Mouse (Mus musculus): ENCODE data around the gene Fosb.
A peak's percentile ranks its signal among the peaks of the same experiment; 100 is the strongest.

Fosb gene

DNA sequence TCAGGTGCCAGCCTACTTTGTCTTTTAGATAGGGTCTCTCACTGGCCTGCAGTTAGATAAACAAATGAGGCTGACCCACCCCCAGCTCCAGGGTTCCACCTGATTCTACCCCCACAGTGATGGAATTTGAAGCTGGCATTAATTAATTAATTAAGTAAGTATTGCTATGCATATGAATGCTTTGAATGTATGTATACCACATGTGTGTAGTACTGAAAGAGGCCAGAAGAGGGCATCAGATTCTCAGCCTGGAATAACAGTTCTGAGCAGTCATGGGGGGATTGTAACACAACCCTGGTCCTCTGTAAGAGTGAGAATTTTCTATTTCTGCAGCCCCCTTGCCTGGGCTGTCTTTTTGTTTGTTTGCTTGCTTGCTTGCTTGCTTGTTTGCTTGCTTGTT lies 18.6 kb upstream of the Fosb start:
- DNase-seq: peak in 1 of 2 experiments; percentile 49

DNA sequence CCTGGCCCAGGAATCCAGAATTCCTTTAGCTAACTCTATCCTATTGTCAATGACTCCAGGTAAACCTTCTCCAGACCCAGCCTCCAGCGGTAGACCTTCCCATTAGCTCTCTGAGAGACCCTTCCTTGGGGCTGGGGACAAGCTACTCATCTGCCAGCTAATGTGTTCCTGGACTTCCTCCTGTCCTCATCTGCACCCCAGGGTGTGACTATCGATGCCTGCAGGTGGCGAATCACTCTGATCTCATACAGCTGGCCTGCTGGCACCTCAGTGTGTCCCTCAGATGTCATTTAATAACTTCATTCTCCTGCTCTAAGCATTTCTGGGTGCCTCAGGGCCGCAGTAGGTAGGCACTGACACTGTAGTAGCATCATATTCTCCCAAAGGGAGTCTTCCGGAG lies 17.9 kb upstream of the Fosb start:
- no peak for DNase-seq

DNA sequence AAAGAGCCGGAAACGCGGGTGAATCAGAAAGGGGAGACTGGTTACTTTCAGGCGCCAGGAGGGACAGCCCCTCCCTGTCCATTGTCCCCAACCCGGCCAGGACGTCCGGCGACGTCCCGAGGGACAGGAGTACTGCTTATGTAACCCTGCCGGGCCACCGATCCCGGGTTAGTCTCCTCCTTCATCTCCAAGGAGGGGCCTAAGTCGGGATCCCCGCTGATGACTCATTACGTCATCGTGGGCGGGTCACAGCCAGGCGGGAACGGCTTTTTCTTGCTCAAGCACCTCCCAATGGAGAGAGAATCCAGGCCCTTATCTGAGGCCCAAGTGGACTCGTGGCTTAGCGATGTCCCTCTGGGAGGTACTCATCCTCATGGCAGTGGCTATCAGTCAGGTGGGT lies 17.3 kb upstream of the Fosb start:
- DNase-seq: peak; percentile 80 to 84

DNA sequence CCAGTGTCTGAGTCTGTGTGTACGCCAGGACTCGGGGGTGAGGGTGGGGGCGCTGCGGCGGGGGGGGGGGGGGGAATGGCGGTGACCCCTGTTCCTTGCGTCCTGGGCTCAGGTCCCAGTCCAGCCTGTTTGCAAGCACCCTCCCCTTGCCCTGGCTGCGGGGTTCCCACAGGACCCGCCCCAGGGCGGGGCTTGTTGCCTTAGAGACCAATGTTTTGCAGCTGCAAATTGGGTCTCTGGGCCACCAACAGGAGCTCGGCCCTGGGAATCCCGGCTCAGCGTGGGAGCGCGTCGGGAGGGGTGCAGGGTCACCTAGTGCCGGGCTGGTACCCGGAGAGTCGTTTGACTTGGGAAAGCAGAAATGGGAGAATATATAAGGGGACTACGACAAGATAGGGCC lies 16.5 kb upstream of the Fosb start:
- DNase-seq: peak; percentile 59 to 79

DNA sequence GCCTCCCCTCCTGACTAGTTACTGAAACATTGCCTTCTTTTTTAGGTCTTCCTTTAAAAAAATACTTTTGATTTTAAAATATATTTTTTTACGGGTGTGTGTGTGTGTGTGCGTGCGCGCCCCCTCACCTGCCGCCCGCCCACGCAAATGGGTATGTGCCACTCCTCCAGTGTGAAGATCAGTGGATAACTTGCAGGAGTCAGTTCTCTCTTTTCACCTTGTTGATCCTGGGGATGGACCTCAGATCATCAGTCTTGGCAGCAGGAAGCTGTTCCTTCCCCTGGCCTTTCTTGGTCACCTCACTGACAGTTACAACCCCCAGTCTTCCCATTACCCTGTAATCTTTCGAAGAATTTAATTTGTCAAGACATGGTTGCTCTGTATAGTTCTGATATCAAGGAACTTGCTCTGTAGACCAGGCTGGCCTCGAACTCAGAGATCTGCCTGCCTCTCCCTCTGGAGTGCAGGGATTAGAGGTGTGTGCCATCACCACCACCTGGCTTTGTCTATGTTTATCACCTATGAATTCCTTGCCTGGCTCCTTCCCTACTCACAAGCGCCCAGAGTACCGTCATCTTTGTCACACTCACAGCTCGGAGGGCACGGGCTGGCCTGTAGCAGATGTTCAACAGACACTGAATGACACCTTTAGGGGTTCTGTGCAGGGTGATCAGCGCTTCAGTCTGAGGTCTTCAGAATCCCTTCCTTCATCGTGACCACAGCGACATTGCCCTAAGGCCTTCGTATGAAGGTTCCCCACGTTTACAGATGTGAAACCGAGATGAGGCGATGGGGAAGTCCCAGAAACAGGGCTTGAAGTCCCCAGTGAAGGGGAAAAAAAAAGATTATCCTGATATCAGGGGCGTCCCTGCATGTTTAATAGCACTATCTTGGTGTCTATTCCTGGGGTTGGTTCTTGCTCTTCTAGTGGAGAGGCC lies 15.7 kb upstream of the Fosb start:
- DNase-seq: no peak

DNA sequence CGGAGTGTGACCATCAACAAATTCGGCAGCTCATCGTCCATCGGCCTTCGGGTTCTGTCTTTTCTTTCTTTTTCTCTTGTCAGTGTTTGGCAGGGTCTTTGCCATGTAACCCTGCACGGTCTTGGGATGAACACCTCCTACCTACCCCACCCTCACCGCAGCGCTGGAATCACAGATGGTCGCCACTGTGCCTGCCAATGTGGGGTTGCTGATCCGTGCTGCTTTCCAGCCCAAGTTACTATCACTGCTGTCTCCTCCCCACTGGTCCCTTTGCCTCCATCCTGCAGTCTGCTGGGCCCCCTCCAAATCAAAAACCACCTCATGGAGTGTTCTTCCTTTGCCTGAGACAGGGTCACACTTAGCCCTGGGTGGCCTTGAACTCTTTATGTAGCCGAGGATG lies 14.4 kb upstream of the Fosb start:
- DNase-seq: peak in 1 of 2 experiments; percentile 58

DNA sequence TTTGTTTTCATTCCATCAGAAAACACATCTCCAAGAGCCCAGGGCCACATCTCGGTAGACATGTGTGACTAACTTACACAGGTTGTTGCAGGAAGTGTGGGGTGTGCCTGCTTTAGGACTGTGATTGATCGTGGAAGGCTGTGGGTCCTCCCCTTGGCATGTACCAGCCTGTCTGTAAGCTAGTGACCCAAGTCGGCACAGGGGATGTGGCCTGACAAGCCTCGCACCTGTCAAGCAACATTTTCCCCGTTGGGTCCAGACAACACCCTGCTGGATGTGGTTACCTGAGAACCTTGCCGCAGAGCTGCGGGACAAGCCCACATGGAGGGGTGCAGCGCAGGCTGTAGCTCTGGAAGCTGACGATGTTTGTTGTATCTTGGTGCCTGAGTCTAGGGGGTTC lies 12.6 kb upstream of the Fosb start:
- no peak for DNase-seq

DNA sequence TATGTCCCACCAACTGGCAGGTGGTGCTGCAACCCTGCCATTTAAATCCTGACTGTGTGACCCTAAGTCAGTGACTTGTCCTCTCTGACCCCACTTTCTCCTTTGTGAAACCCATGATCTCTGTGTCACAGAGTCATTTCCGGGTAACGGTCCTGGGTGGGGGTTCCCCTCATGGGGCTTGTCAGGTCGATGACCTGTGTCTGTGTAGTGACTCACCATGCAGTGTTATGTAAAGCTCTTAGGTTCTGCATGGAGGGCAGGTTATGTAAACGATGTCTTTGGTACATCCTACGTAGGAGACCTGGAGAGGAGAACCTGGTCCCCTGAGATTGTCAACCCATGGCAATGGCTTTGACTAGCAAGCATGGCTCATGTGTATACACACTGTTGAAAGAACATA lies 11.6 kb upstream of the Fosb start:
- no peak for DNase-seq

DNA sequence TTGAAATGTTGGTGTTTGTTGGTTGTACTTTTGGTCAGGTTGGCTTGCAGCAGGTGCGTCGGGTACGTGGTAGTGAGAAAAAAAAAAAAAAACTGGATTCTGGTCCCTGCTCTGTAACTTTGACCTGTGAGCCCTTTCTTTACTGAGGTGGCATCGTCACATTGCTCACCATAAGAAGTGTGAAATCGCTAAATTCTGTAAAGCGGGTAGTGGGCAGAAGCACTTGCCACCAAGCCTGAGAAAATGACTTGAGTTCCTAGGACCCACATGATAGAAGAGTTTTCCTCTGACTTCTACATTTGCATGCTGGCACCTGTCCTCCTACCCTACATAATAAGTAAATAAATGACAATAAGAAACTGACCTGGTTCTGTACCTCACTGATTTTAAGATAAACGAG lies 10.8 kb upstream of the Fosb start:
- DNase-seq: no peak

DNA sequence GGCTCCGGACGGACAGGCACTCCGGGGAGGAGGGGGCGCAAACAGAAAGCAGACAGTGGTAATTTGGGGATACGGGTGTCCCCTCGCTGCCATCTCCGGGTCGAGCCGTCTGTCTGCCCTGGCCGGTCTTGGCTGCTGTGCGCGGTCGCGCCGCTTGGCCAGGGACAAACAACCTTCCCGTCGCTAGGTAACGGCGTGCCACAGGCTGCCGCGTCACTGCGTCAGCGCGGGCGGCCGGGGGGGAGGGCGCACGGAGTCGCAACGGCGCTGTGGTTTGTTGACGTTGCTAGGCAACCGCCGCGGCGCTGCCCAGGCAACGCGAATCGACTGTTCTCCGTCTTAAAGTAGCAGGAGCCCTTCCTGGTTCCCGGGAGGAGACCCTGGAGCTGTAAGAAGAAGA lies 10.1 kb upstream of the Fosb start:
- DNase-seq: peak; percentile 97 to 98

DNA sequence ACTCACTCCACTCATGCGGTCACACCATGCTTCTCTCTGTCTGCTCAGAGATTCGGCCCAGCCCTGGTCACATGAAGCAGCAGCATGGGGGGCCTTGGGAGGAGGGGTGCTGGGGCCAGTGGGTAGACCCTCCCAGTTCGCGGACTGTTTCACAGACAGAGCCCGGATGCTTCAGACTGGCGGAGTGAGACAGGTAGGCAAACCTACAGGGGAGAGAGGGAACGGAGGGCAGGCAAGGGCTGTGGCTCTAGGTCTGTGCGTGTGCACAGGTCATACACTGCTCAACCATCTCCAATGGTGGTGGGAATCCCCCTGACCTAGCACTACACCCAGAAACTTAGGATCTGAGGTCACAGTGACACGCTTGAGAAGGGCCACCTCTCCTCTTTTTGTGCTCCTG lies 9.6 kb upstream of the Fosb start:
- peak; percentile 41 to 43 for DNase-seq

DNA sequence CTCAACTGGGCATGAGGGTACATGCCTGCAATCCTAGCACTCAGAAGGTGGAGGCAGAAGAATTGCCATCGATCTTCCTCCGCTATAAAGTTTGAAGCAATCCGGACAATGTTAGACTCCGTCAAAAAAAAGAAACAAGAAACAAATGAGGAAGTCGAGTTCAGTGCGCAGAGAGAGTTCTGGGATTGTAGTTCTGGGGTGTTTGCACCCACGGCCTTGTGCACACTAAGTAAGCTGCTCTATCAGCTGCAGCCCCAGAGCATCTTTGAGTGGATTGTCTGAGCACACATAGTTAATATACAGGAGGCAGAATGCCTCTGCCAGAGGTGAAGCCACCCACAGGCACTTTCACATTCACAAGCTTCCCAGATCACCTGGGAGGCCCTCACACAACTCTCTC lies 8.8 kb upstream of the Fosb start:
- DNase-seq: no peak

DNA sequence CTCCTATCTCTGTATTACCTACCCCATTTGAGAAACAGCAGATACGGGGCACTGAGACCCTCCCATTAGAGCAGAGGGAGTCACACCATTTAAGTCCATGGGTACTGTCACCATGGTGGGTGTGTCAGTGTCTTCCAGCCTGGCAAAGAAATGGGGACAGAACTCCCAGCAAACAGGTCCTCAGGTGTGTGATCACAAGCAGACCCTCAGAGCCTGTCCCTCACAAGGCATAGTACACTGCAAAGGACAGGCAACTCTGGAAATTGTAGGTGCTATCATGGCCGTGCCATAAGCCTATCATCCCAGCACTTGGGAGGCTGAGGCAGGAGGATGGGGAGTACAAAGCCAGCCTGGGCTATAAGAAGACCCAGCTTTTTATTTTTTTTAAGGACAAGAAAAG lies 8.3 kb upstream of the Fosb start:
- DNase-seq: no peak

DNA sequence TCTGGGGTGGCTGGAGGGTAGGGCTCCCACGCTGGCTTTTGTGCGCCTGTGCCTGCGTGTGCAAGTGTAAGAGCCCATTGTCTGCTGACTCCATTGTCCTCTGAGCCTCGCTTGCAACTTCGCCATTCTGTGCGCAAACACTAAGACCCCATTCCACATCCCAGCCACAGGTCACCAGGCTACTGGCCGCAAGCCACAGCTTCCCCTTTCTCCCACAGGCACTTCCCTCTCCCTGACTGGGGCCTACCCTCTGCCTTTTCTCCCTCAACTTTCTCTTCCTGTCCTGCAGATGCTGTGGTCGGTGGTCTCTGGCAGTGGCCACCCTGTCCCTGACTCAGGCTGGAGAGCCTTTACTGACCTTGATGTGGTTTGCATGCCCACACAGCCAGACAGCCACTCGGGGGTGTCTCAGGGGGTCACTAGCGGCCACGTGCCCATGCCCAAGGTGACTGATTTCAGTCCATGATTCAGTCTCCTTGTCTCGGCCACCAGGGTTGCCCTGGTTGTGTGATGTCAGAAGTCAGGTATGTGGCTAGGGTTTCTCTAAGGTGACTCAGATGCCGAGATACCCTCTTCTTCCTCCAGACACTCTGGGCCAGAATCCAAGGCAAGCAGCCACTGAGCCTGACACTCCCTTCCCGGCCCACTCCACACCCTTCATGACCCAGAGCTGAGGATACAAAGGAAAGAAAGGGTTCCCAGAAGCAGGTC lies 6.8 kb upstream of the Fosb start:
- no peak for DNase-seq

DNA sequence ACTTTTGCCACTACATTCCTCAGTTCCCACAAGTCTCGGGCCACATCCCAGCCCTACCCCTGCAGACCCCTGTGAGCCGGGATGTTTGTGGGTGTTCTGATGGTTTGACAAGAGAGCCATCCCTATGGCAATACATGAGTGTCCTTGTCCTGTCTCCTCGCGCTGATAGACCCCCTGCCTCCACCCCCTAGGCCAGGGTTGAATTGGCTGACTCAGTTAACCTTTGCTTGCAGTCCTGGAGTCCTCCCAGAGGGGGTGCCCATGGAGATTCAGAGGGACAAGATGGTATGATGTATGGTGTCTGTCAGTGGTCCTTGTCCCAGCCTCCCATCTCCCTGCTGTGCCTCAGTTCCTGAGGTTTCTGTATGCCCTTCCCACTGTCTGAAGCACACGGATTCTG lies 4.2 kb upstream of the Fosb start:
- DNase-seq: no peak

DNA sequence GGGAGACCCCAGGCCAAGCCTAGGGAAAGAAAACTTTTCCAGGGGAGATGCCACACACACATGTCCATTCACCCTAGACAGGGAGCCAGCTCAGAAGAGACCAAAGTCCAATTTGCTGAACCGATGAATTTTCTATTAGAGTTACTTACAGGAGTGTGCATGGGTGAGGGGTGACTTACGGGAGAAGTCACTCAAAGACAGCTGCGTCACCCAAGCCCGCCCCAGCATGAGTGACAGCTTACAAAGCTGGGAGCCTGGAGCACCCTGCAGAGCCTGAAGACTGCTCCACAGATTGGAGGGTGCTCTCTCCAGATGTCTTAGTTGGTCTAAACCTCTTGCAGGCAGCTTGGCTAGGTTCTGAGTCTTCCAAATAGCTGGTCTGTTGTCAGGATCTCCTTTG lies 2.1 kb upstream of the Fosb start:
- no peak for DNase-seq

DNA sequence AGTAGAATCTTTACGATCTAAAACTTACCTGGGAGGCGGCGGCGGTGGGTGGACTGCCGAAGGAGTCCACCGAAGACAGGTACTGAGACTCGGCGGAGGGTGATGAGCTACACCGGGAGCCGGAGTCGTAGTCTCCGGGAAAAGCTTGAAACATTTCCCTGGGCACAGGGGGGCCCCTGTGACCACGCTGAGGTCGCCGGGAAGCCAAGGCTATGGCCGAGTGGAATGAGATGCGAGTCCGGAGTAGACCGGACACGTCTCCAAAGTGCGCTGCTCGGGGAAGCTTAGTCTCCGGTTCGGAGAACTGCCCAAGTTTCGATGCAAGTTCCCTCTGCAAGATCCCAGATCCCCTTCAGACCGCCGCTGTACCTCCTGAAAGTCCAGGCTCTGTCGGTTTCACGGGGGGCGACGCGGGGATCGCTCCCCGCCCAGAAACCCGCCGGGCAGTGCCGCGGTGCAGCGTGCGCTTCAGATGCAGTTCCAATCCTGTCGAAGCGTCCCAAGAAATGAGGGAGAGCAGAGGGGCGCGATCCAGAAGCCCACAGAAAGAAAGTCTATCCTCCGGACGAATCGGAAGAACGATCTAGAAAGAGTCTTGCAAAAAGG lies 470 bp downstream of the Fosb start:
- DNase-seq: no peak

DNA sequence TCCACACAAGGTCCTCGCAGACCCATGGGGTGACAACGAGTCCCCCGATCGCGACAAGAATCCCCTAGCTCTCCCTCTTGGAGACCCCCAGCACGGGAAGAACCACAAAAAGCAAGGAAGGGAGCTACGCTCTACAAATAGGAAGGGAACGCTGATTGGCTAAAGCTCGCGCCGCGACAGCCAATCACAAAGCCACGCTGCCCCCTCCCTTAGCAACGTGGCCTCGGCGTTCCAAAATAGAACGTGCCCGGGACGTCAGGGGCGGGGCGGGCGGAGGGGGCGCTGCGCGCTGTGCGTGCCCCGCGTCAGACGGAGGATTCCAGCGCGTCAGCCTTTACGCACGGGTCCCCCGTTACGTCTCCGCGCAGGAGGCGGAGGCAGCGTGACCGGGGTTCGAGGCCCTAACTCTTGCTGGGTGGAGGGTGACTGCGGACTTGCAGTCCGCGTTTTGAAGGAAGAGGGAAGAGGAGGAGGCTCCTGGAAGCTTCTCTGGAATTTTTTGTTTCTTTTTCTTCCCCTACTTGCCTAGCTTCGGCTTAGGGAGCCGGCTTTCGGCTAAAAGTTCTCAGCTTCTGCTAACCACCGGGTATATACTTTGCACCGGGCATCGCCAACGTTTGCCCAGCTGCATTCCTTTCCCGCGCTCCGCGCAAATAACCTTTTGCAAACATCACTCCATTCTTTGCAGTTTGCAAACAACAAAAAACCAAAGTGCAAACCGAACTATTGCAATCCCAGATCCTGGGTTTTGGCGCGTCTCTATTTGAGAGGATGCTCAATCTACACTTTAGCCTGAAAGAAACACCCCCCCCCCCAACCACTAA lies 1.2 kb downstream of the Fosb start:
- DNase-seq: peak; percentile 98

DNA sequence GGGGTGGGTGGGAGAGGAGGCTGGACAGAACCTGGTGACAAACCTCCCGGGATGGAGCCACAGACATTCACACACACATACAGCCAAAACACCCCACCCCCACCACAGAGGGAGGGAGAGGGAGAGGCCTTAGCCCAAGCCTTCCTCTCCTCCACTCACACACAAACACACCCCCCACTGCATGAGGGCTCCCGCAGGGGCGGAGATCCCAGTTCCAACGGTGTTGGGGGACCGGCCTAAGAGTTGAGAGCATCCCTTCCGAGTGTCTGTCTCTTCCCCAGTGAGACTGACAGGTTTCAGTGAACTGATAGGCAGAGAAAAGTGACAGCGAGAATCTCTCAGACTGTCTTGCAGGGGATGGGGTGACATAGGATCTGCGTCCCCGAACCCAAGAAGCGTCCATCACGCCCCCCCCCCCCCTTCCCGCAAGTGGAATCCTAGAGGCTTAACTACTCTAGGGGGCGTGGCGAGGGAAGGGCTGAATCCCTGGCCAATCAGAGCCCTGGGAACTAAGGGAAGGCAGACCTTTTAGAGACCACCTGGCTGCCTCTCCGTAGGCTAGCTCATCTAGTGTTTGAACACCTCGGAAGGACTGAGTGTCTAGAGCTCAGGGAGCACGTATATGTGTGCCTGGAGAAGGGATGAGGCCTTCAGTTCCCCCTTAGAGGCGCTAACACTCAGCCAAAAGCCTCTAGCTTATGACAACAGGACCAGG lies 2.0 kb downstream of the Fosb start:
- peak; percentile 91 to 93 for DNase-seq

DNA sequence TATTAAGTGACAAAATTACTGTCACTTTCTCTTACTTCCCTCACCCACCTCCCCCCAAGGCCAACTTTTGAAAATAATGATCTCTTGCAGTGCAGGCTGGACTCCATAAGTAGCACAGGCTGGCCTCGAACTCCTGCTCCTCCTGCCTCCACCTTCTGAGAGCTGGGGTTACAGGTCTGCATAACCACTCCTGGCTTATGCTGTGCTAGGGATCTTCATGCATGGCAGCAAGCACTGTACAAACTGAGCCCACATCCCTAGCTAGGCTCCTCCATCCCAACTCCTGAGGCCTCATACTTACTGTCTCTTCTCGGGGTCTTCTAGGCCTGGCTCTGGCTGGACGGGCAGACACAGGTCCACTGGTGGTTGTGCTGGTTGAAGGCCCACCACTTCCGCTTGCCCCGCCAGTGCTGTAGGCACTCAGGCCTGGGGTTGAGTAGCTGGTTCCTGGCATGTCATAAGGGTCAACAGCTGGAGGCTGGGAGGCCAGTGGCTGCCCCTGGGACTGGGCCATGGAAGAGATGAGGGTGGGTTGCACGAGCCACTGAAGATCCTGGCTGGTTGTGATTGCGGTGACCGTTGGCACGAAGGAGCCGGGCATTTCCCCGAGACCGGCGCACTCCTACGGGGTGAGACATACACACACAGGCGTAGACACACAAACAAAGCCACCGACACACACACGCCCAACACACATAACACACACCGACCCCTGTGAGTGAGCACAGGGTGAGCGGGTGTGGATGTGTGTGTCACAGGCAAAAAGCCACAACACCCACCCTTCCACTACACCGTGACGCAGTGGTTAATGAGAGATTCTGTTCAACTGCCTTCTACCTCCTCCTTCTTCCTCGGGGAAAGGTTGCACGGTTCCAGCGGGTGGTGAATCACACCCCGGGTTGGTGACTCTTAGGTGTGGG lies 2.8 kb downstream of the Fosb start:
- DNase-seq: no peak
